Mouse (Mus musculus) layer of hippocampus, postnatal 14 days (tissue): Measurements from ENCODE around the gene Dpp6. TPM values are rescaled to one million over a fixed set of nuclear protein-coding genes. Genes with fewer than 3 reads are reported as not detected.

Experiments
- DNase-seq, 2 experiments: peaks; one replicate each; pipeline ENCODE4 v3.0.0; 2021 to 2022; ENCODE audit warnings: low spot score in 2 of 2, mixed read lengths in 1 of 2
- total RNA-seq, 2 experiments: library from RNA; stranded (reverse); gene quantifications; 2 replicates each; pipeline ENCODE4 v1.2.3; 2021

Dpp6 gene
- total RNA-seq, 2 experiments from 2014 or later: 228 to 246 TPM

DNA sequence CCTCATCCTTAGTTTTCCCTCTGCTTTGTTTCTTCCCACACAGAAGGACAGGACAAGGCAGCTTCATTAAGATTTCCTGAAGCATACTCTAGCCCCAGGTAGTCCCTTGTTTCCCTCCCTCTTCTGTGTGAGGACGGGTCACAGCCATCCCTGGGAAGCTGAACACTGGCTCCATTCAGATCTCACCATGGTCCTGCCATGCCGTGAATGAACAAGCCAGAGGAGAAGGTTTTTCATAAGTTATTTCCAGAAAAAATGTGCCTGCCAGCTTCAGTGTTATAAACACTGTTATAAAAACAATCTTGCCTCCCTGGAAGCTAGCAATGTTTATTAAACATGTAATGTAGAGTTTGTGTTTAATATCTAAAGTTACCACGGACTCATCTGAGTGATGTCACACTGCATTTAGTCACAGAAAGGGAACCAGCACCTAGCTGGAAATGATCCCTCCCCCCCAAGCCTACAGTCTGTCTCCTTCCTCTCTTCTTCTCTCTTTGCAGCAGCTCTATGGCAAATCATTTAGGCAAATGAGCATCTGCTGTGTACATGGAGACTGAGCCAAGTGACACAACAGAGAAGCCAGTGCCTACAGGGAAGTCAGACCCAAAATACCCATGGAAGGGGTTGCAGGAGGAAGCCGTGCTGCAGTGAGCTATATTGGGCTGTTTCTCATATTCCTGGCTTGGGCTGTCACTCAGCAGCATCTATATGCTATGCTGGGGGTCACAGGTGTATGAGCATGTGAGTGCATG is 128.3 kb downstream of the Dpp6 start:
- peak; percentile 17 to 49 for DNase-seq

DNA sequence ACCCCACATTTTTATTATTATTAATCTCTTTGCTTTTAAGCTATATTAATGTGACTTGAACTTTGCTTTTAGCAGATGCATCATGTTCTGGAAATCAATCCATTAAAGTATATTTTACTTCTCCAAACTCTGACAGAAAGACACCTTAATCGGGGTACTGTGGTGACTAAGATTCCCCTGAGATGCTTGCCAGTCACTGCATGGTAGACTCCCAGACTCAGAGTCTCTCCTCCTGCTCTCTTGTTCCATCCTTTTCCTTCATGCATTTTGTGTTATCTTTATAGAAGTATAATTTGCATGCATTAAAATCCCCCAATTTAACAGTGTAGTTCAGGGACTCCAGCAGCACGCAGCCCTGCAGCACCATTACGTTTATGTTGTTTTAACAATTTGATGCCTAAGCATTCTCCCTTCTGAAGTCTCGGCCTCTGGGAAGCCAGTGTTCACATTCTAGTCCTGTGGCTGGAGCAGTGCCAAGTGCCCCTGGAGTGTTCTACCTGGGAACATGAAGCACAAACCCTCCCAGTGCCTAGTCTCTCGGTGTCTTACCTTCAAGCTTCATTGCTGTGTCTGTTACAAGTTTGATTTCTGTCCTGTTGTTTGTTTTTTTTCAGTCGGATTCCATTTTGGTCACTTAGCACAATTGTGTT is 153.1 kb downstream of the Dpp6 start:
- DNase-seq: no peak

DNA sequence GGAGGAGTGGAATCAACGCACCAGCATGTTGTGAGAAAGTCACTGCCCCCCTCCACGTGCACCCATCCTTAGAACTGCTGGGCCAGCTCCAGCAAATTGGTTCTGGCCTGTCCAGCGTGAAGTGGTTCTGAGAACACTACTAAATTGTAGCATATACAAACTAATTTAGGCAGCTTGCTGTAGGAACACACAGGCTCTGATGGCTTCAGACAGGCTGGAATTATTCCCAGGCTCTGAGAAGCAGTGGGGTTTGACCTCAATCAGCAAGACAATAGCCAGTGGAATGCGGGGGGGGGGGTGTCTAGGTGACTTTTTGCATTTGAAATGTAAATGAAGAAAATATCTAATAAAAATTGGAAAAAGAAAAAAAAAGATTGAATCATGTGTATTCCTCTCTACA is 156.2 kb downstream of the Dpp6 start:
- DNase-seq: no peak

DNA sequence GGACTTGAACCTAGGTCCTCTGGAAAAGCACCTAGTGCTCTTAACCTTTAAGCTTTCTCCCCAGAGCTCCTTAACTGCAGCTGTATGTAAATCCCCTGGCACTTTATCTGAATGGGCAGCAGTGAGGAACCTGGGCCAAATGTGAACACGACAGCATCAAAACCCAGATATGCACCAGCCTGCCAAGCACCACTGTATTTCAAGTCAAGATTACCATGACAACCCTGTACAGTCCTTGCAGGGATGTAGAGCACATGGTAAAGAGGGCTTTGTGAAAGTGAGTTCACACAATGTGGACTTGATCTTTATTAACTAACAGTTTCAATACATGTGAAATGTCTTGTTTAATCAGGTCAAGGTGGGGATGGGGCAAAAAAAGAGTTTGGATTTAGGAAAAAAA is 162.3 kb downstream of the Dpp6 start:
- no peak for DNase-seq

DNA sequence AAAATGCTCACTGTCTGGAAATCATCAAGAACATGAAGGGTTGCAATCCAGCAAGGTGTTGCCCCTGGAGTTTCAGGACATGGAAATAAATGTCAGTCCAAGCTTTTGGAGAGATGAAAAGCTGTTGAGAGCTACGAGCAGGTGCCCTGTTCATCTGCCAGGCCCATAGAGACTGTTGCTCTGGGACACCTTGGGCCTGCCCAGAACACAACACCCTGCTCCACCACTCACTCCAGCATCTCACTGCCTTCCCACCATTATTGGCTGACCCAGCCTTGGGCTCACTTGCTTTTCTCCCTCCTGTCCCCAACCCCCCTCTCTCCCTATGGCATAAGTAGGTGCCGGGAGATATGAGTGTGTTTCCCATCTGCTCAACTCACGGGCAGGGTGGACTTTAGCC is 162.8 kb downstream of the Dpp6 start:
- DNase-seq: no peak

DNA sequence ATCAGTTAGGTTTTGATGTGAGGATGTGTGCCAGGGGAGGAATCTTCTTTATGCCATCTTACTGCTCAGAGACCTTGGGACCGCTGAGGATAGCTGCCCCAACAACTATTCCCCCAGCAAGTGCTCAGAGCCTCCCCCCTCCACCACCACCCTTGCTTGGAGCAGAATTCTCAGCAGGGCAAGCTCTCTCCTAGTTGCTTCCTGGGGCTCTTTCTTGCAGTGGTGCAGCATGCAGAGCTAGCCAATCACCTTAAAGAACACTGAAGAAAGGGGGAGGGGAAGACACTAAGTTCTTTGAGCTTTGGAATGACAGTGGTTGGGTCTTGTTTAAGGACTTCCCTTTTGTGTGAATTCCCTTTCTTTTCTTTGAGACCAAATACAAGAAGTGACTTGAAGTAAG is 168.1 kb downstream of the Dpp6 start:
- DNase-seq: no peak

DNA sequence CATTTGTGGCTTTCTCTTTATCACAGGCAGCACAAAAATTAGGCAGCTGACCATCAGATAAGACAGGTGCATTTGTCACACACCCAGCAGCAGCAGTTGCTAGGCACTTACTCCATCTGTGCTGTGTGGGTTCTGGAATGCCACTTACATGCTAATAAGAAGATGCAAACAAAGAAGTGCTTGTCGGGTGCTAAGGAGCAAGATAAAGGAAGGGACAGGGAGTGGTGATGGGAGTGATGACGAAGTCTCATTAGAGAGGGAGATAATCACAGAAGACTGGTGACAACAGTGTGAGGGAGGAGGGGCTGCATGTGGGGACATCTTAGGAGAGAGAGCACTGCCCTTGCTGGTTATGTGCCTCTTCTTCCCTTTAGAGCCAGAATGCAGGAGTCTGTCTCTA is 174.6 kb downstream of the Dpp6 start:
- DNase-seq: no peak

DNA sequence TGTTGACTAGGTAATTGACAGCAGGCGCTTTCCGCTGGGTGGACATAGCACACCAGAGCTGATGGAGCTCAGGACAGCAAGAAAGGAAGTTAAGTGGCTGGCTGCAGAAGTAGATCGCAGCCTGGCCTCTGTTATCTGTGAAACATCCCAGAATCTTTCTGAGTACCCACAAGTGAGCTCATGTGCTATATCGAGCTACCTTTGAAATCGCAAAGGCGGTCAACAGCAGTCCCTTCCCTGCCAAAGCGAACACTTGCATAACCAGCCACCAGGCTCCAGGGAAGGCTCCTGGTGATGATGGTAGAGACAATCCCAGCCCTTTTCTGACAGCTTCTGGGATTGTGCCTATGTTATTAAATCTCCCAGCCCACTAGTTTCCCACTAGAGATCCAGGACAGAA is 186.5 kb downstream of the Dpp6 start:
- DNase-seq: no peak

DNA sequence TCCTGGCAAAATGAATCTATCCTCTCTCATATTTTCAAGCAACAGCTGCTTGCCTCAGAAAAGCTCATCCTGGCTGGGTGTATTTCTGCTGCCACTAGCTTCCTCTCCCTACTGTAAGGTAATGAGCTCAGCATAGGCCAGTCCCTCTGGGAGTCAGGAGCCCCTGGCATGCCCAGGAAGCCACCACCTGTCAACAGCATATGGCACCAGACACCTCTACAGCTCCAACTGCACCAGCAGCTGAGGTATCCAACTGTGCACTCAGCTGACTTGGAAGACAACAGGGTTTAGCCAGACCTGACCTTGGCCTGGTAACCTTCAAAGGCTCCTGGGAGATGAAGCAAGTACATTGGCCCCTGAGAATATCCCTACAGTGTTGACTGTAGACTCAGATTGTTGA is 192.2 kb downstream of the Dpp6 start:
- peak in 1 of 2 experiments; percentile 36 for DNase-seq

DNA sequence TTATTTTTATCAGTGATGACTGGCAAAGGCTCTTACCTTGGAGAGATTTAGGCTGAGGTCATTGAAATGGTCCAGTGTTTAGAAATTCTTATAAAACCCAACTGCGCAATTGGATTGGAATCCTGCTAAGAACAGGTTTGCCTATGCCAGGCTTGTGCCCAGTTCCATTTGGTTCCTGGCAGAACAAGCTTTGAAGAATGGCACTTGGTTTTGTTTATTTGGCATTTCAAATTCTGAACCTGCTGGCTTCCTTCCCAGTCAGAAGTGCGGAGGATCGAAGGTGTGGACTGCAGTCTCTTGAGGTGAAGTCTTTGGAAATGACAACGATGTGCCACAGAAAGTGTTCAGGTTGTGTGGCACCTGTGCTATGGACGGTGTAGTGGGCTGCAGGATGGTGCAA is 193.6 kb downstream of the Dpp6 start:
- no peak for DNase-seq

DNA sequence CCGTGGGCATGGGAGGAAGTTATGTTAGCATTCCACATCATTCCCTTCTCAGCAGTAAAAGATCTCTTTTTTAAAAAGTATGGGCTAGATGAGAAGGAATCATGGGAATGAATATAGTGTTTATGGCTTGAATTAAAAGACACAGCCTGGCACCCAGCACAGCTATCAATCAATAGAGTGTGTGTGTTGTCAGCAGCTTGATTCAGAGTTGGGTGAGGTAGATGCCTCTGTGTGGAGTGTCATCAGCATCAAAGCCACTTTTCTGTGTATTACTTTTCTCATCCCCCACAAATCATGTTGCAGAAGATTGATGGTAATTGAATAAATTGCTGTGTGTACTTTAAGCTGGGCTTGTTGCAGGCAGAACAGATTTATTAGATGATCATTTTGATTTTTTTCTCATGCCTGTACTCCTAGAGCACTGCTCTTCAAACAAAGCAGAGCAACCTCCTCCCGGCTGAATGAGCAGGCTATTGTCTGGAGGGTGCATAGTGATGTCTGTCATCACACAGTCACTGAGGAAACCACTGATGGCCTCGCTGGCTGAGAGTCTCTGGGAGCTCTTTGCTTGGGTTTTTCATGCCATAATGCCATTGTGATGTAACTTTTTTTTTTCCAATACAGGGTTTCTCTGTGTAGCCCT is 201.4 kb downstream of the Dpp6 start:
- no peak for DNase-seq

DNA sequence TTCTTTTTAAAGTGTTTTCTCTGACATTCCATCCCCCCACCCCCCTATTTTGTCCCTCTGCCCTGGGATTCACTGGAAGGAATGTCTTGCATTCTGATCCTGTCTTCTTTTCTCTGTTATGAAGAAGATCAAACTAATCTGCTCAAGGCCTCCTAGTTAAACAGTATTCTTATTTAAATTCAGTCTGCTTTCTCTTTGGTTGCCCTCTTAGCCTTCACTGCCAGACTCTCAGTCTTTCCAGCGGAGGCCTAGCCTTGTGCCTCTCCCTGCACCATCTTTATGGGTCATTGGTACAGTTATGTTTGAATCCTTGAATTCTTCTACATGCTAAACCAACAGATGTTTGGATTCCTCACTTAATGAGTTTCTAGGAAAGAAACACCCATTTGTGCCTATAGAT is 211.6 kb downstream of the Dpp6 start:
- DNase-seq: no peak

DNA sequence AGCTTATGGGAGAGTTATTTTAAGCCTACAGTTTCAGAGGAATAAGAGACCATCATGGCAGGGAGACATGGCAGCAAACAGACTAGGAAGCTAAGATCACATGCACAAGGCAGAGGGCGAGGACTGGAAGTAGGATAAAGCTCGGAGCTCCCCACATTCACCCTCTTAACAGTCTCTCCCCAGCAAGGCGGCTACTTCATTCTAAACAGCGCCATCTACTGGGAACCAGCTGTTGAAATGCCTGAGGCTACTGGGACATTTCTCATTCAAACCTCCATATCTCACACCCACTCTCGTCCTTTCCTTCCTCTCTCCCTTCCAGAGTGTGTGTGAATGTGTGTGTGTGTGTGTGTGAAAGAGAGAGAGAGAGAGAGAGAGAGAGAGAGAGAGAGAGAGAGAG is 212.8 kb downstream of the Dpp6 start:
- no peak for DNase-seq

DNA sequence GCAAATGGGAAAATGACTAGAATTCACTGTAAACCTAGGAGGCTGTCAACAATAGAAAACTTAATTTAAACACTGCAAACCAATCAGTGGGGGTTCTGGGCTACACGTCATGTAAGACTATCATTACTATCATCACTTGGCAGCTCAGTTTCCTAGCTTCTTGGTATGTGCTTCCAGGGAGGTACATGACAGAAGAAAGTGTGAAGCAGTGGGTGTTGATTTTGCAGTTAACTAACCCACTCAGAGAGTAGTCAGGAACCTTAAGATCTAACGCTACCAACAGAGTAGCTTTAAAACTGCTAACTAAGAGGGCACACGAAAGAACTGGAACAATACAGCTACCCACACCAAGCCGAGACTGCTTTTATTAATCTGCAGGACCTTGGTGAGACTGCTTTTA is 217.9 kb downstream of the Dpp6 start:
- DNase-seq: no peak

DNA sequence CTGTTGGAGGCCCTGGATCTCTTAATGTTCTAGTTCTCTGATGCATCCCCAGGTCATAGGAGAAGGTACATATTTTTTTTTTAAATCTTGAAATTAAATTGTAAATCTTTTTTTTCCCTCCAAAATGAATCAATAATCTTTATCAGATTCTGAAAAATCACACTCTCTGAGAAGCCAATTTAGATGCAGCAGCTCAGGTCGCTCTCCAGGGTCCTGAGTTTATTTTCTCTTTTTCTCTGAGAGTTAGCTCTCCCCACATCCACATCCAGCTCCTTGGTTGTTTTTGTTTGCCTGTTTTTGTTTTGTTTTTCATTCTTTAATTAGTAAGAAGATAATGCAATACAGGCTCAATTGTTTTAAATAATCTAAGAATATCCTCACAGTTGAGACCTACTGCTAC is 218.3 kb downstream of the Dpp6 start:
- no peak for DNase-seq

DNA sequence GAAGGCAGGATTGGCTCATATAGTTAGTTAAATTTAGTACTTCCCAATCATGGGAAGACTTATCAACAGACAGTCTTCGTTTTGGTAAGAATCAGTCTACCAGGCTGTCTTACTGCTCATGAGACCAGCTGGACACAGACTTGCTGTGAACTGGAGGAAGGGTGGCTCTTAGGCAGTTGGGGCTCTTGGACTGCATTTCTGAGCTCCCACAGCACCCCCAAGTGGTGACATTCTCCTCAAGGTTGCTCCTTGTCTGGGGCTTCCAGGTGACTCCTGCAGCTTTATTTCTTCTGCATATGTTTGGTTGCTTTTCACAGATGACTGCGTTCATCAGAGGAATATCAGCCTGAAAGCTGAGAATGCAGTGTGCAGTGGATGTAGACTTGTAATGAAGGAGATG is 218.9 kb downstream of the Dpp6 start:
- no peak for DNase-seq

DNA sequence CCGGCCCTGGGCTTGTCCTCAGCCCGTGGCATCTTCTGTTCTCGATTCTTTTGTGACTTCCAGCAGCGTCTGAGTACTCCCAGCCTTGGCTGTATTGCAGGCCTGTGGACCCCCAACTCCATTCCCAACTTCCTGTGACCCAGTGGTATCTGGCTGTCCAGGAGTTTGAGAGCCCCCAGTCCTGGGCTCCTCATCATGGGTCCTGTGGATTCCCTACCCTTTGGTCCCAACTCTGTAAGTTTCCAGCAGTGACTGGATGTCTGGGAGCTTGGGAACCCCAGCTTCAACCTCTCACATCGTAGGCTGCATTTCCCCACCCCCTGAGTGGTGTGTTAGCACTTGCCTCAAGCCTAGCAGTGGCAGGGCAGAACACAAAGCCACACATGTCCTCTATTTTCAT is 220.8 kb downstream of the Dpp6 start:
- no peak for DNase-seq

DNA sequence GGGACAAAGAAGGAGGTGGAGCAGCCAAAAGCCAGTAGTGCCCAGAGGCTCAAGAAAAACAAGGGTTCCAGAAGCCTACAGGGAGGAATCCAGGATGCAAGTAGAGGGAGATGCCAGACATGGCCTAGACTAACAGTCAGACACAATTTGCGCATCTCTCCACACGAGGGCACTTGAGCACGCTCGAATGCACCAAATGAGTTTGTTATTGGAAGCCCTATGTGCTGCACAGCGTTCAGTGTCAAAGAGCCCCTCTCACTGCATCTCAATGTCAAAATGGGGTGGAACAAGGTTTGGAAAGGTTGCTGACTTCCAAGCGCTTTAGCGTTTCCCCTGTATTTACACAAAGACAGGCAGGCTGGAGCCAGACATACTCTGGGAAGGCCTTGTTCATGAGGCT is 231.2 kb downstream of the Dpp6 start:
- peak; percentile 75 to 86 for DNase-seq

DNA sequence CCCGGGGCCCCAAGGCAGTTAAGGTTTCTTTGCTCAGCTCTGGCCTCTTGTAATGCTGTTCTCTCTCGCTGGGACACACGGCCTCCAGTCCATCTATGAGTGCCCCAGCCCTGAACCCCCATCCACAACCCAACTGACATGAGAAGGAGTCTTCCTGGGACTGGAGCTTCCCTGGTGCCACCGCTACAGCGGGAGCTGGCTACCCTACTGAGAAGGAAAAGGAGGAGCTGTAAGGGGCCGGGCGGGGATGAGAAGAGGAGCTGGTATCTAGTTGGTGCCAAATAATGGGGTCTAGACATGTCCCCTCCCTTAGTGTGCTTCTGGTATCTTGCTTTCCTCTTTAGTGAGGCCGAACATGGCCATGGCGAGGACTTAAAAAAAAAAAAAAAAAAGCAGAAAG is 231.9 kb downstream of the Dpp6 start:
- DNase-seq: no peak

DNA sequence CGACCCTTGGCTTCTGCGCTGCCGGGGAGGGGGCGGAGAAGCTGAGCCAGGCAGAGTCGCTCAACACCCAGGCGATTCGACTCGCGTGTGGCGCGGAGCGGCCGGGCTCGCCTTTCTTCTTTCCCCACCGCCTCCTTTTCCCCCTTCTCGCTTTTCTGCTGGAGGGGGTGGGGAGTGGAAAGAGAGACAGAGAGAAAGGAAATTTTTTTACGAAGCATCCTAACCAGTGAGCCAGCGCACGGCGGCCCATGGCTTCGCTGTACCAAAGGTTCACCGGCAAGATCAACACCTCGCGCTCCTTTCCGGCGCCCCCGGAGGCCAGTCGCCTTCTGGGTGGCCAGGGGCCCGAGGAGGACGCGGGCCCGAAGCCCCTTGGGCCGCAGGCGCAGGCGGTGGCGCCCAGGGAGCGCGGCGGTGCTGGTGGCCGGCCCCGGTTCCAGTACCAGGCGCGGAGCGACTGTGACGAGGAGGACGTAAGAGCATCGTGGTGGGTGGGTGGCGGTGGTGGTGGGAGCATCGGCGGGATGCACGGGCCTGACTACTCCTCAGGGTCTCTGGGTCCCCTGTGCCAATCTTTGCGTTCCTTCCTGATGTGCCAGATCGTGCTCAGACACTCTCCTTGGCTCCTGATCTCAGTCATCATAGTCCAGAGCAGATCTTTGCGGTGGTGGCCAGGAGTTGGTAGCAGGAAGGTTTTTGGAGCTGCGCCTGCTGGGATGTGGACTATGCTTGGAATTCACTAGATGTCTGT is 232.5 kb downstream of the Dpp6 start:
- peak in 1 of 2 experiments; percentile 46 for DNase-seq

DNA sequence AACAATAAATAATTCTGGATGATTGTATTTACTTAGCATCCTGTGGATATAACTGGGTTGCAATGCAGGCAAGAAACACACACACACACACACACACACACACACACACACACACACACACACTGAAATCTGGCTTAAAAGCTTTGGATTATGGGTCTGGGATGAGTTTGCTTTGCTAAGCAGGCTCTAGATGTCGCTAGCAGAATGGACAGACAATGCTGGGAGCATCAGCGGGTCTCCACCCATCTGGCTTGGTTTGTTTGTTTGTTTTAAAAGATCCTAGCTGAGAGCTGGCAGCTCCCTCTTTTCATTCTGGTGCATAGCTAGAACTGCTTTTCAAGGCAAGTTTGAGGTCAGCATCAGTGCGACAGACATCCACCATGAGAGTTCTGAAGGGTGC is 234.2 kb downstream of the Dpp6 start:
- DNase-seq: peak in 1 of 2 experiments; percentile 60

DNA sequence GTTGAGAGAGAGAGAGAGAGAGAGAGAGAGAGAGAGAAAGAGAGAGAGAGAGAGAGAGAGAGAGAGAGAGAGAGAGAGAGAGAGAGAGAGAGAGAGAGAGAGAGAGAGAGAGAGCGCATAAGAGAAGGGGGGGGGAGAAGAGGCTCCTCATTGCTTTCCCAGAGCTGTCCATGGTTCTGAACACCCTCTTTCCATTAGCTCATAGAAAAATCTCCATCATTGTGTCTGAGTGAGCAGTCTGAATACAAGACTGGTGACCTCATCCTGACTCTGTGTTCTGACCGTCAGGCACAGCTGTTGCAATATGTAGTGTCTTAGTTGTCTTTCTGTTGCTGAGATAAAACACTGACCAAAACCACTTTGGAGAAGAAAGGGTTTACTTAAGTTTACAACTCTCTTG is 235.4 kb downstream of the Dpp6 start:
- DNase-seq: no peak
